Mouse (Mus musculus): ENCODE data around the gene Krt25. TPM values are rescaled to one million over a fixed set of nuclear protein-coding genes. Genes with fewer than 3 reads are reported as not detected.

Krt25 gene
- total and polyA plus RNA-seq, 3 experiments: 0.17 to 1.0 (median 0.69) TPM

DNA sequence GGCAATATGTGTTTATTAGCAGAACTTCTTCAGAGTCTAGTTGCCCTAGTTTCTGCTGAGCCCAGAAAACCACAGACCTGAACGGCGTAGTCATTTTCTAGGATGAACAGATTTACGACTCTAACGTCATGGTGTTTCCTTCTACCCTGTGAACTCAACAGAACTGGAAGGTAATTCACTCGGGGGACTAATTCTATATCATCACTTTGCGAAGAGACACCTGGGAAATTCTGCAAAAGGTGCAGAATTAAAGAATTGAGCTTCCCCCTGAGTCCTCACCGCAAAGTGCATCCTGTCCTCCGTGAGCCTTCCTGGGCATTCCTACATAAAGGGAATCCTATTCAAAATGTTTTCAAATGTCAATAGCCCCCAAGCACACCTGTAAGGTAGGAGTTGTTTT, 38.7 kb upstream of the Krt25 start:
- TF ChIP-seq TCF12 (IDR thresholded peaks at IDR 0.05; ENCODE audit: low read depth, low read length): no peak
- no peak for TF ChIP-seq ETS1 (conservative IDR thresholded peaks at IDR 0.05; ENCODE audit: low read depth, low read length)
- no peak for TF ChIP-seq MAZ (IDR thresholded peaks at IDR 0.05; ENCODE audit: low read depth, low read length)
- TF ChIP-seq ZC3H11A (IDR thresholded peaks at IDR 0.05; ENCODE audit: low read depth, low read length): no peak
- TF ChIP-seq UBTF (IDR thresholded peaks at IDR 0.05; ENCODE audit: low read depth, low read length): no peak
- no peak for TF ChIP-seq RAD21 (IDR thresholded peaks at IDR 0.05; ENCODE audit: low read depth, low read length)
- TF ChIP-seq JUND (conservative IDR thresholded peaks at IDR 0.05; ENCODE audit: low read depth, low read length): no peak
- no peak for TF ChIP-seq CHD2 (IDR thresholded peaks at IDR 0.05; ENCODE audit: low read length)
- no peak for TF ChIP-seq NELFE (IDR thresholded peaks at IDR 0.05; ENCODE audit: low read depth, low read length)
- no peak for TF ChIP-seq RCOR1 (conservative IDR thresholded peaks at IDR 0.05; ENCODE audit: low read depth, low read length)
- no peak for TF ChIP-seq E2F4 (IDR thresholded peaks at IDR 0.05; ENCODE audit: insufficient replicate concordance, low read depth, low read length)
- TF ChIP-seq CTCF (conservative IDR thresholded peaks at IDR 0.05 in 1 of 2, IDR thresholded peaks at IDR 0.05 in 1 of 2; ENCODE audit: low read depth in 2 of 2, low read length in 2 of 2): no peak
- TF ChIP-seq POLR2A (IDR thresholded peaks at IDR 0.05; ENCODE audit: low read depth, low read length): no peak
- TF ChIP-seq ZKSCAN1 (IDR thresholded peaks at IDR 0.05; ENCODE audit: borderline replicate concordance, low read depth, low read length): no peak
- TF ChIP-seq HCFC1 (IDR thresholded peaks at IDR 0.05; ENCODE audit: low read depth, low read length): no peak
- TF ChIP-seq PAX5 (IDR thresholded peaks at IDR 0.05; ENCODE audit: low read length): no peak
- Histone ChIP-seq H3K27ac (ENCODE audit: insufficient read depth, low read depth) (no peak overlapping the region), H3K79me2 (replicated peaks; ENCODE audit: control insufficient read depth, extremely low read depth, insufficient read depth, poor library complexity, severe bottlenecking) (no peaks in the 10 kb centered on the region), H3K9me3 (replicated peaks; ENCODE audit: low read length) (no peaks in the 10 kb centered on the region), H3K4me2 (ENCODE audit: insufficient read depth, low read depth, poor library complexity, severe bottlenecking) (no peak overlapping the region), H3K27me3 (replicated peaks) (peaks cover 71% of the 10 kb centered on the region), H3K36me3 (replicated peaks in 1 of 2; ENCODE audit: control insufficient read depth in 1 of 2, insufficient read depth in 1 of 2, low read length in 1 of 2) (no peaks in the 10 kb centered on the region), H3K4me3 (replicated peaks in 1 of 3; ENCODE audit: low read depth in 2 of 3, low read length in 2 of 3, poor library complexity in 1 of 3) (no peak overlapping the region), H3K4me1 (ENCODE audit: control insufficient read depth in 1 of 2, insufficient read depth in 2 of 2) (peaks cover 5 to 7% of the 10 kb centered on the region in 2 experiments), H3K9ac (ENCODE audit: insufficient read depth, low read depth) (no peak overlapping the region)
- no peak for DNase-seq (ENCODE audit: extremely low read depth)
- dilution Hi-C loops (cut with MboI; ENCODE audit: extremely low pct_ligation_motif_present, extremely low pct_unique_long_range_greater_than_20kb, low sequenced_read_pairs): no loop called here
- in situ Hi-C loops (cut with MboI; ENCODE audit: low pct_ligation_motif_present, low pct_unique_long_range_greater_than_20kb, low sequenced_read_pairs): no loop called here

DNA sequence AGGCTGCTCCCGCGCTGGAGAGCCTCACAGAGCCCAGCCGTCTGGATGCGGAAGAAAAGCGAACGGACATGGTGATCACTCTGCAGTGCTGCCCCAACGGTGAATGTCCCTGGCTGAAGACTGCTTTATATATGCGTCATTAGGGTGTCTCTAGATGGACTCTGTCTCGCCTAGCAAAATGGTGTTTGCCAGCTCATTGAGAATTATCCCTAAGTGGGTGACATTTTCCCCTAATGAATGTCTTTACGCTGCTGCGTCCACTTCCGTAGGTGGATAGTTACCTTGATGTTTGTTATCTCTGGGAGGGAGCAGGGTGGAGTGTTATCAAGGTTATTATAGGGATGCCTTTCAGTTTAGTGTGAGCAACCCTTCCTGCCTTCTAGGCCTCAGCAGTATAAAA, 28.3 kb upstream of the Krt25 start, which contains the start of gene Krt27:
Gene Krt27, minus strand, starts transcription at position 101 of the 400 bp plus-strand sequence.
- peaks cover 0 to 3% of the 10 kb centered on the region in 2 experiments; a peak in 2 of 4 replicates for H3K4me1 ChIP-seq (ENCODE audit: control insufficient read depth in 1 of 2, insufficient read depth in 2 of 2)
- in situ Hi-C loops (cut with MboI; ENCODE audit: low pct_ligation_motif_present, low pct_unique_long_range_greater_than_20kb, low sequenced_read_pairs) (loop anchor here (5.0 kb wide), 1 partner anchor 34 kb away; no protein-coding TSS in a partner anchor), dilution Hi-C loops (cut with MboI; ENCODE audit: extremely low pct_ligation_motif_present, extremely low pct_unique_long_range_greater_than_20kb, low sequenced_read_pairs) (no loop called here)
- H3K27ac ChIP-seq (ENCODE audit: insufficient read depth, low read depth): no peak within 1 kb of the TSS
- no peak for DNase-seq (ENCODE audit: extremely low read depth)
- H3K4me2 ChIP-seq (ENCODE audit: insufficient read depth, low read depth, poor library complexity, severe bottlenecking): no peak within 1 kb of the TSS
- no peaks in the 10 kb centered on the region for H3K79me2 ChIP-seq (replicated peaks; ENCODE audit: control insufficient read depth, extremely low read depth, insufficient read depth, poor library complexity, severe bottlenecking)
- peaks cover 86% of the 10 kb centered on the region for H3K27me3 ChIP-seq (replicated peaks)
- H3K9me3 ChIP-seq (replicated peaks; ENCODE audit: low read length): peaks cover 2% of the 10 kb centered on the region
- TF ChIP-seq USF1 (IDR thresholded peaks at IDR 0.05; ENCODE audit: low read depth, low read length) (no peak), MAFK (IDR thresholded peaks at IDR 0.05; ENCODE audit: insufficient replicate concordance, low read length) (no peak), SMC3 (IDR thresholded peaks at IDR 0.05; ENCODE audit: low read depth, low read length) (no peak), MYC (IDR thresholded peaks at IDR 0.05; ENCODE audit: low read depth, low read length) (no peak)
- no peaks in the 10 kb centered on the region for H3K36me3 ChIP-seq (replicated peaks in 1 of 2; ENCODE audit: control insufficient read depth in 1 of 2, insufficient read depth in 1 of 2, low read length in 1 of 2)
- no peak within 1 kb of the TSS for H3K9ac ChIP-seq (ENCODE audit: insufficient read depth, low read depth)
- no peak within 1 kb of the TSS for H3K4me3 ChIP-seq (replicated peaks in 1 of 3; ENCODE audit: low read depth in 2 of 3, low read length in 2 of 3, poor library complexity in 1 of 3)

All from CH12.LX (cell line).